Mouse (Mus musculus): ENCODE measurements around the gene Ddx31.

DNA sequence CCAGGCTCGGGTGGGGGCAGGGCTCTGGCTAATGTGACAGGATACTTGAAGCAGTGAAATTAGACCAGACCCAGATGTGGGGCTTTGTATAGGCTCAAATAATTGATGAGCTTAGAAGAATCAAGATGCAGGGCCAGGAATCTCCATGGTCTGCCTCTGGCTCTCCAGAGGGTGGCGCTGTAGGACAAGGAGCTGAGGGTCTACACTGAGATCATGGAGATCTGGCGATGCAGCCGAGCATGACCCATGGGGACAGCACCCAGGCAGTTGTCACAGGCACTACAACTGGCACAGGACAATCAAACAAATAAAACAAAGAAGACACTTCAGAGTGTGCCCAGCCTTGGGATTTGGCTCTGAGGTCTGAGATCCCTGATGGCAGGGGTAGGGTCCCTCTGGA lies 83.7 kb downstream of the Ddx31 start:
- TF ChIP-seq POLR2A (IDR thresholded peaks at IDR 0.05; ENCODE audit: insufficient read depth, low read depth, low read length) = no peak
- TF ChIP-seq CTCF (IDR thresholded peaks at IDR 0.05; ENCODE audit: insufficient read depth, low read depth, low read length) = peak; percentile 75
